Mouse (Mus musculus): Measurements from ENCODE around the gene Gpatch4.

Gene Gpatch4

DNA sequence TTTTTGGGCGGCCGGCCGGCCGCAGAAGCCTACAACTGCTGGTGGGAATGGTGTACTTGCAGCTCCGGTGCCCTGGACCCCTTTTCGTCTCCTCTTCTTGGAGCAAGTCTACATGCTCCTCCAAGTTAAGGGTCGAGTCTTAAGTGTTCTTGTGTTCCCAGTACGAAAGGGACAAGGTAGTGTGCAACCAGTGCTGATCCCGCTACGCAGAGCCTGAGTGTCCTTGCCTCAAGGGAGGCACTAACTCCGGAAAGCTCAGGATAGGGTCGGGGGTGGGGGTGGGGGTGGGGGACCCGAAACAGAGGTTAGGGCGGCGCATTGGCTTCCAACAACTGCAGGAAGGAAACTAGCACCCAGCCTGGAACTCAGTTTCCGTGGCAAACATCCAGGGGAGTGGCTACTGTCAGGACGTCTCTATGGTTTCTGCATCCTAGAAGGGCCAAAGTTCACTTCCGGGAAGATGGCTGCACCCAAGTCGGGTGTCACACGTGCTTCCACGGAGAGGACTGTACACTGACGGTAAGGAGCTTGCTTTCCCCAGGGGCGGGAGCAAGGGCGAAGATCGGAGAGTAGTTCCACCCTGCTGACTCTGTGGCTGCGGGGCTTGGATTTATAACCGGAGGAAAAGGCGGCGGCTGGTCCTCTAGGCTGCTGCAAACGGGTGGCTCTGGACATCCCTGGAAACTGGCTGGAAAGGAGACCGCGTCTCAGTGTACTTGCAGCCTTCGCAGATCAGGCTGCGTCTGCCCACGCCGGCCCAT lies at the start of gene Gpatch4:
Gene Gpatch4, plus strand, starts transcription at position 448 of the 761 bp plus-strand sequence.
- peak; percentile 82 for DNase-seq

DNA sequence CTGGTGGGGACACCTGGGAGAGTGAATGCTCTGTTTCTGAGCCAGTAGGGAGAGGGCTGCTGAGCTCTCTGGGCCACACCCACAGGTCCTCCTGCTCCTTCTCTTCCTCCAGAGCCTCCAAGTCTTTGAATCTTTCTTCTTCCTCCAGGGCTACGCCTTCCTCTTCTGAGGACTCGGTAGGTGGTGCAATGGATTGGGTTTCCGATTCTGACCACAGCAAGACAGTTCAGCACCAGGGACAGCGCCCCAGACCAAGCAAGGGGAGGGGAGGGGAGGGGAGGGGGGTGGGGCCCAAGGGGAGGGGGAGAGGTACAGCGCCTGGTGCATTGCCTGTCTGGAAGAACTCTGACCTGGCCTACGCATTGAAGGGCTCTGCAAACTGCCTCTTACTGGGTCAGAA lies 49.5 kb upstream of the Gpatch4 start:
- peak; percentile 70 for DNase-seq

- no peak for DNase-seq
These were observed 47.6 kb upstream of the Gpatch4 start for GRCm38 (mm10) chr3:87995331-87995730.

DNA sequence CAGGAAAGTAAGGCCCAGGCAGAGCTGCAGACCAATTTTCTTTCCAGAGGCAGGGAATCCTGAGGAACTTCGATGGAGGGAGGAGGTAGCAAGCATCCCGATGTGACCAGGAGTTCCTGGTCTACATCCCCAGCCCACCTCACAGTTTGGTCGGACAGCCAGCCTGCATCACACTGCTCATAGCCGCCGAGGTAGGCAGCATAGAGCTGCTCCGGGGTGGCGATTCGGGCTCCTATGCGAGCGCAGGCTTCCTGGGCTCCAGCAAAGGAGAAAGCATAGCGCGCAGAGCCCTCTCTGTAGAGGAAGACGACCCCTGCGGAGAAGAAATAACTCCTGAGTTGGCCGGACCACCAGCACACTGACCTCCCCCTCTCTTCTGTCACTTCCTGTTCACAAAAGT lies 46.5 kb upstream of the Gpatch4 start:
- DNase-seq: no peak

- DNase-seq: peak; percentile 31
These were observed 45.8 kb upstream of the Gpatch4 start for GRCm38 (mm10) chr3:87996971-87997614.

DNA sequence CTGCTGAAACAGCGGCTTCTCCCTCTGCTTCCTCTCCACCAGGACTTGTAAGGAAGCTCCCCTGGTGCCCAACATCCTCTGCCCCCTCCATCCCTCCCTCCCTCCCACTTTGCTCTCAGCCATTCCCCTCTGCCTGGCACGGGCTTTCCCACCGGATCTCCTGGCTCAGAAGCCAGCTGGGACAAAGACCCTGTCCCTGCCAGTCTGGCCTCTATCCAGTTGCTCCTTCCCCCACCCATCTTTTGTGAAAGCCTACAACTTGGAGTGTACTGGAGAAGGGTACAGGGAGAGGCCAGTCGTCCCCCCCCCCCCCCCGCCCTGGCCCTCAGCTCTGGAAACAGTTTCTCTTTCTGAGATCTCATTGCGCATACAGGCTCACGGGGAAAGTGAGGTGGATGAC lies 44.2 kb upstream of the Gpatch4 start:
- DNase-seq: no peak

DNA sequence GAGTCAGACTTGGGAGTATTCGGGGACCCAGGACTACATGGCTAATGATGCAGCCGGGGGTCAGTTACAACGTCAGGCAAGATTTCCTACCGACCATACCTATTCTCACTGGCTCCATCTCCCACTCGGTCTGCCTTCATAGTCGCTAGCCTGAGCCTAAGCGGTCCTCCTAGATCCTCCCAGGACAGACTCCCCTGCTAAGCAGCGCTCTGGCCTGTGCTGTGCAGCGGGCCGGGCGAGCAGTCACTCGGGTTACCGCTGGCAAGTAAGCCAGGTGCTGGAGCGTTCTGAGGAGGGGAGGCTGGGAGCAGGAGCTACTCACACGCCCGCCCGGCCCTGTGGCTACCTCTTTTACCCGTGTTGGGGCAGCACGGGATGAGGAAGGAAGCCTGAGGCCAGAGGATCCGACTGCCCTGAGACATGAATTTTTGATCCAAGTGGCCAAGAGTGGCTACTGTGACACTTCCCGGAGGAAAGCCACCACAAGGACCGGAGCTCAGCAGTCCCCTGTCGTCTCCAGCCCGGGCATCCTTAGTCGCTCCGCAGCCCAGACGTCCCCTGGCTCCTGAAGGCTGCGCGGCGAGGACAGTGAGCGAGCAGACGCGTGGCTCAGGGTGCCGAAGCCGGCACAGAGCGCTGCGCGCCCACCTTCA lies 43.5 kb upstream of the Gpatch4 start:
- DNase-seq: no peak

DNA sequence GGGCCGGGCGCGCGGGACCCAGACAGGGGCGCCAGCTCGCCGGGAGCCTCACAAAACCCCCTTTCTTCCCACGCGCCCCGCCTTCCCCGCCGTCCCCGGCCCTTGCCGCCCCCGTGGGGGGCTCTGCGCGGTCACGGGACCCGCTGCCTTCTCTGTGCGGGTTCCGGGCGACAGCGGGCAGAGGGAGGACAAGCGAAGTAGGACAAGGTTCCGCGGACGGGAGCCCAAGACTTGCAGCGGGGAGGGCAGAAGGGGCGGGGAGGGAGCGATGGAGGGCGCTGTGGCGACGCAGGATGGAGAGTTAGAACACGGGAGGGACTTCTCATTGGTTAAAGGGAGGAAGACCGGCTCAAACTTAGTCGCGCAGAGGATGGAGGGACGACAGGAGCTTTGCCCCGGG lies 42.7 kb upstream of the Gpatch4 start, which contains the start of gene Bcan:
Gene Bcan, minus strand, starts transcription at position 50 of the 400 bp plus-strand sequence.
- DNase-seq: no peak

- no peak for DNase-seq
These were observed 41.9 kb upstream of the Gpatch4 start for GRCm38 (mm10) chr3:88000816-88001595.

DNA sequence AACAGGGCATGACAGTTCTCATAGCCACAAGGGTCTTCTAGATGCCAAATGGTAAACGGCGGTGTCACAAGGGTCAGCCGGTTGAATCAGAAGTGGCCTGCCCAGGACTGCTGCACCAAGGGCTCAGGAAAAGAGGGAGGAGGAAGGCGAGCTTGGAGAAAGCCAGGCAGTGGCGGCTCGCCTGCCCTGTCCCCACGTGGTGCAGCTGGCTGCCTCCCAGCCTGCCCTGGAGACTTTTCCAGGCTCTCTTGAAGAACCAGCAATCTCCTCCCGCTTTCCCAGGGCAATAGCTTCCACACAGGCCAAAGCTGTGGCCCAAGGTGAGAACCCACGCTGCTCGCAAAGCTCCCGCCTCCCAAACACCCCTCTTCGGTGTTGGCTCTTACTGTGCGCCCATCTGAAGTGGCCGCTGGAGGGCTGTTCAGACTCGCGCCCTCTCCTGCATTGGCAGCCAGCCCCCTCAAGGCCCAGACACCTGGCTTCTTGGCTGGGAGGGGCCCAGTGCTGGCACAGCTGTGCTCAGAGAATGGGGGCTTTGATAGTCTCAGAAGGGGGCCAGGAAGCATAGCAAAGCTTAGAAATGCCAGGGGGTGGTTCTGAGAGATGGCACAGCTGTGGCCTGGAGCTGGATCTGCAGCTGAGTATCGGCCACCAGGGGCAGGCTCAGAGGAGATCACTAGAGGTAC lies 40.5 kb upstream of the Gpatch4 start:
- no peak for DNase-seq

DNA sequence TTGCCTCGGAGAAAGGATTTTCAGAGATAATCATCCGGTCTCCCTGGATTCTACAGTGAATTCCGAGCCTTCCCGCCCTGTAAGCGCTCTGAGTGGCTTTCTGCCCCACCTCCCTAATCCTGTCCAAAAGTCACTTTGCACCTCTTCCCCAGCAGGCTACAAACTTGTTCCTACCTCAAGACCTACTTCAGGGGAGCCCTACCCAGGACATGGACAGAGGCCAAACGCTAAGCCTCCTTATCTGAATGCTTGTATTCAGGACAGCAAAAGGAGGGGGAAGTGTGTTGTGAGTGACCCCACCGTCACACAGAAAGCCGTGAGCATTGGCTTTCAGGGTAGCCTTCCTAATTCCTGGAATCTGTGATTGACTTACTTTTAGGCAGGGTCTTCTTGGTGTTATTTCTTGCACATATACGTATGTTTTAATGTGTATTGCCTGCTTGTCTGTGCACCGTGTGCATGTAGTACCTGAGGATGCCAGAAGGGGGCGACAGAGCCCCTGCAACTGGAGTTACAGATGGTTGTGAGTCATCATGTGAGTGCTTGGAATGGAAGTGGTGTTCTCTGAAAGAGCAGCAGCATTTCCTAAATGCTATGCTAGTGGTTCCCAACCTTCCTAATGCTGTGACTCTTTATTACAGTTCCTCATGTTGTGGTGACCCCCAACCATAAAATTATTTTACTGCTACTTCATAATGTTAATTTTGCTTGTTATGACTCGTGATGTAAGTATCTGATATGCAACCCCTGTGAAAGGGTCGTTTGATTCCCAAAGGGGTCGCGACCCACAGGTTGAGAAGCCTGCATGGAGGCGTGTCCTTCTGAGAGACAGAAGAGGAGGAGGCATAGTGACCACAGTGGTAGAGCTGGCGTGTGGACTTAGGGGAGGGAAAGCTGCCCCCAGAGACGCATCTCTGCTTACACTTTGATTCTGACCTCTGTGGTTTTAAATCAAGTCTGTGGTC lies 36.8 kb upstream of the Gpatch4 start:
- no peak for DNase-seq

- DNase-seq: peak; percentile 28
These were observed 32.2 kb upstream of the Gpatch4 start for GRCm38 (mm10) chr3:88010634-88011265.

DNA sequence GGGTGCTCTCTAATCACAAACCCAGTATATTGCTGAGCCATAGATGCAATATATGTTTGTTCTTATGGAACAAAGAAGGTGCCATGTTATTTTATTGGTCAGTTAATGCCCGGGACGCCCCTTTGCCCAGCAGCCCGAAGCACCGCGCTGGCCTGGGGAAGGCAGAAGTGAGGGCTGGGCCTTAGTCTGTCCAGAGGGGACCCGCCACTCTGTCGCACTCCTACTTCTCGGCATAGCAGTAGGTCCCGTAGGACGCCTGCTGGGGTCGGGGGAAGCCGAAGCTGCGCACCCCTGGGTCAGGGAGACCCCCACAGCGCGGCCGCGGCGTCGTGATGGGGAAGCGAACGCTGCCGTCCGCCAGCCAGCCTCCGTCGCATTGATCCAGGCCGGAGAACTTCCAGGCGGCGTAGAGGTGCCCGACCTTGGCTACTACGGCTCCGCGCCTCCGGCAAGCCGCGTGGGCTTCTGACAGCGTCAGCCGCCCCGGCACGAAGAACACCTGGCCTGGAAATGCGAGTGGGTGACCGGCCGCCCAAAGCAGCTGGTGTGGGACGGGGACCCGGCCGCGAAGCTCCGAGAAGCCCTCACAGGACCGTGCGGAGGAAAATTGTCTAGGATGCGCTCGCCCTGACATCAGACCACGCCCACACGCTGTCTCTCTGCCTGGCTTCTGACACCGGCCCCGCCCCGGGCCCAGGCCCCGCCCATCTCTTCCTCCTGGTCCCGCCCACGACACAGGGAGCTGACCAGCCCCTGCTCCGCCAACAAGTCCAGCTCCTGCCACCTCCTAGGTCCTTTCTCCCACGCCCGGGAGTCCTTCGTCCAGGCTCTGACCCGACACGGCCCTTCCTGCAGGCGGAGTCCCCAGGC lies 20.4 kb upstream of the Gpatch4 start:
- peak; percentile 94 for DNase-seq

DNA sequence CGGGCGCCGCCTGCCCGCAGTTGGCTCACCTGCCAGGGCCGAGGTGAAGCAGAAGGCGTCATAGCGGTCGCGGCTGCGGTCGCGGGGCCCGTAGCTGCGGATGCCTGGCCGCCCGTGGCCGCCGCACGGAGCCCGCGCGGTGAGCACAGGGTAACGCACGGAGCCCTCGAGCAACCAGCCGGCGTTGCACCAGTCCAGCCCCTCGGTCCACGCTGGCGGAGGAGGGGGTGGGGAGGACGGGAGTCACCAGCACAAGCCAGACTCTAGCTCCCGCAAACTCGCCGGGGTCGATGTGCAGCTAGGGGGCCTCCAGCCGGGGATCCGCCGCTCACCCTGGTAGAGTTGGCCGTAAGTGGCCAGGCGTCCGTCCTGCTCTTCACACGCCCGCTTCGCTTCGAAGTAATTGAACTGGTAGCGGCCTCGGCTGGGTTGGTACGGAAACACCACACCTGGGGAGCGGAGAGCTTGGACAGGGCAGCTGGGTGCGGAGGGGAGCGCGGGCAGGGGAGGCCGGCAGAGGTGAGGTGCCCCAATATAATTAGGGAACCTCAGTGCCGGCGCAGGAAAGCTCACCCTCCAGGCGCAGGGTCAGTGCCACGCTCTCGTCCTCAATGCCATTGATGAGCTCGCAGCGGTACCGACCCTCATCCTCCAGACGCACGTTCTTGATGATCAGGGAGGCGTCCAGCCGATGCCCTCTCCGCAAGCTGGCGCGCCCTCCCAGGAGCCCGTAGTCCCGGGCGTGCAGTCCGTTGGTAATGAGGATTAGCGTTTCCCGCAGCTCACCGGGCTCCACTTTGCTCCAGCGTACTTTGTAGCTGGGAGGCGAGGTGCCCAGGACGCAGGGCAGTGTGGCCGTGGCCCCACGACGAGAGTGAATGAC lies 19.5 kb upstream of the Gpatch4 start:
- no peak for DNase-seq

DNA sequence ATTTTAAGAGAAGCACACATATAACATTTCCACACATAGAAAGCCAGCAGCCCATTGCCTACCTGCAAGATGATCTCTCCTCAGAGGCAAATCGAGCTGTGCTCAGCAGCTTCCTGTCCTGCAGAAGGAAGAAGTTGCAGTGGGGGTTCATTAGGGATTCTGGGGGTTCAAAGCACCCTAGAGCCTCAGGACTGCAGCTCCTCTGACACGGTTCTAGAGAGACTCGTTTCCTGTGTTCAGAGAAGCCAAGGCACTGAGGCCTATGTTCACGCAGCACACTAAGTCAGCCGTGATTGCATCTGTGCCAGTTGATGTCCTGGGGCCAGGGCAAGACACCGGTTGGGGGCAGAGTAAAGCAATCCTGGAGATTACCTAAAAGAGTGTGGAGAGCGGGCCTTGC lies 16.1 kb upstream of the Gpatch4 start:
- no peak for DNase-seq

DNA sequence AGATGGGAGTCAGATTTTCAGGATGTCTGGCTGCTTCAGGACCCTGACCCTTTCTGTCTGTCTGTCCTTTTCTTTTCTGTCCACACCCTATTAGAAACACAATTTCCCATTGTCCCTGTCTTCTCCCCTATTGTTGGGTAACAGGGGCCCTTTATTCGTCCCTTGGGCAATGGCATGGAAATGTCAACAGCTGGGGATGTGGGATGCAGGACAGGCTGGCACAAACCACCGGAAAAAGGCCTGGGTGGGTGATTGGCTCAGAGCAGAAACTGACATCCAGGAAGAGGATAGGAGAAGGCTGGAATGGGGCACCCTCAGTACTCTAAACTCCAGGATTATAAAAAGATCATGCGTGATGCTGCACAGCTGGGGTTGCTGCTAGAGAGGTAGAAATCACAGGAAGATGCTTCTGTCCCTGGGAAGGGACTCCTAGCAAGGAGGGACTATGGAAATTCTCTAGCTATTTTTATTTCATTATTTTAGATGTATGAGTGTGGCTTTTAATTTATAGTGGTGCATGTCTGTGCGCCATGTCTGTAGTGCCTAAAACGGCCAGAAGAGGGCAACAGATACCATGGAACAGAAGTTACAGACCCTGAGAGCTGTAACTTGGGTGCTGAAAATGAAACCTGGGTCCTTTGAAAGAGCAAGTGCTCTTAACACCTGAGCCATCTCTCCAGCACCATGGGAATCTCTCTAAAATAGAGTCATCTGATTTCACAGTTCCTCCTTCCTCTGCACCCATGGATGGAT lies 15.3 kb upstream of the Gpatch4 start, which contains the start of gene Hapln2:
Gene Hapln2, minus strand, starts transcription at position 150 of the 753 bp plus-strand sequence.
- peak; percentile 22 for DNase-seq

GRCm38 (mm10) chr3:88030608-88031395 lies 12.1 kb upstream of the Gpatch4 start:
- DNase-seq: no peak

Data from liver (tissue).